Mouse (Mus musculus) C2C12 (cell line): Measurements from ENCODE around the gene Cep350.

Experiments used
- CEBPB ChIP-seq: IDR thresholded peaks from one replicate; pipeline ENCODE4 v1.6.1; 2011; ENCODE audit warnings: low read depth, mild to moderate bottlenecking, control low read depth, moderate library complexity
- CTCF ChIP-seq: IDR thresholded peaks from one replicate; pipeline ENCODE4 v1.5.1; 2011; ENCODE audit not compliant: control insufficient read depth, insufficient read depth, insufficient read length
- FOSL1 ChIP-seq: IDR thresholded peaks from one replicate; pipeline ENCODE4 v1.8.0; 2011; ENCODE audit warnings: mild to moderate bottlenecking, low read length; ENCODE audit not compliant: poor library complexity, insufficient read depth, severe bottlenecking
- MAX ChIP-seq: IDR thresholded peaks from one replicate; pipeline ENCODE4 v1.6.1; 2011; ENCODE audit warnings: mild to moderate bottlenecking, control low read depth
- MYOD1 ChIP-seq: IDR thresholded peaks from one replicate; pipeline ENCODE4 v1.6.1; 2011; ENCODE audit warnings: low read depth; ENCODE audit not compliant: control insufficient read depth, insufficient read length
- MYOG ChIP-seq: IDR thresholded peaks from one replicate; pipeline ENCODE4 v1.6.1; 2011; ENCODE audit not compliant: control insufficient read depth, insufficient read length; ENCODE audit errors: extremely low read depth
- USF1 ChIP-seq: IDR thresholded peaks from one replicate; pipeline ENCODE4 v1.6.1; 2011; ENCODE audit warnings: low read depth, mild to moderate bottlenecking, control low read depth, moderate library complexity

- TF ChIP-seq CTCF (no peak), MYOD1 (no peak), MAX (no peak), MYOG (no peak), USF1 (no peak), CEBPB (no peak), FOSL1 (no peak)
Observed at GRCm38 (mm10) chr1:155901348-155901747, 71.7 kb downstream of the Cep350 start.
